Mouse (Mus musculus) lung, adult 2 months (tissue): Measurements from ENCODE around the gene Neurl1b. TPM values are rescaled to one million over a fixed set of nuclear protein-coding genes. Genes with fewer than 3 reads are reported as not detected.

Source experiments
- DNase-seq: peaks from one replicate; pipeline ENCODE4 v3.0.0; 2022
- H3K4me1 ChIP-seq: fragments of 200-500 bp; 2 replicates; pipeline ENCODE4 v1.6.1; 2011; ENCODE audit warnings: low read length; ENCODE audit not compliant: control insufficient read depth, insufficient read depth
- H3K4me3 ChIP-seq: fragments of 200-500 bp; replicated peaks from 2 replicates; pipeline ENCODE3; 2011; ENCODE audit warnings: low read depth, mild to moderate bottlenecking, control low read depth, low read length; ENCODE audit errors: extremely low read depth
- CTCF ChIP-seq: fragments of 200-500 bp; IDR thresholded peaks from 2 replicates; pipeline ENCODE4 v1.5.1; 2011; ENCODE audit warnings: mild to moderate bottlenecking, low read length, control low read depth; ENCODE audit not compliant: insufficient read depth
- POLR2A ChIP-seq: fragments of 200-500 bp; IDR thresholded peaks from 2 replicates; pipeline ENCODE4 v1.6.1; 2011; ENCODE audit warnings: low read depth, mild to moderate bottlenecking, control low read depth, low read length, borderline replicate concordance; ENCODE audit errors: extremely low read depth
- WGBS: fragments of 180-500 bp; shearing (Covaris S2); methylation state at CpG from one replicate; pipeline ENCODE4 v1.1.7; 2018; 5-methylcytosine and 5-hydroxymethylcytosine counted together
- polyA plus RNA-seq: library from polyadenylated mRNA; depleted of rRNA; stranded (reverse); fragments of >200 nt; gene quantifications from 2 replicates; pipeline ENCODE4 v1.2.3, GENCODE M21; 2012; rRNA removed

Gene Neurl1b
- 14.5 and 38.8 TPM in 2 replicates for polyA plus RNA-seq

DNA sequence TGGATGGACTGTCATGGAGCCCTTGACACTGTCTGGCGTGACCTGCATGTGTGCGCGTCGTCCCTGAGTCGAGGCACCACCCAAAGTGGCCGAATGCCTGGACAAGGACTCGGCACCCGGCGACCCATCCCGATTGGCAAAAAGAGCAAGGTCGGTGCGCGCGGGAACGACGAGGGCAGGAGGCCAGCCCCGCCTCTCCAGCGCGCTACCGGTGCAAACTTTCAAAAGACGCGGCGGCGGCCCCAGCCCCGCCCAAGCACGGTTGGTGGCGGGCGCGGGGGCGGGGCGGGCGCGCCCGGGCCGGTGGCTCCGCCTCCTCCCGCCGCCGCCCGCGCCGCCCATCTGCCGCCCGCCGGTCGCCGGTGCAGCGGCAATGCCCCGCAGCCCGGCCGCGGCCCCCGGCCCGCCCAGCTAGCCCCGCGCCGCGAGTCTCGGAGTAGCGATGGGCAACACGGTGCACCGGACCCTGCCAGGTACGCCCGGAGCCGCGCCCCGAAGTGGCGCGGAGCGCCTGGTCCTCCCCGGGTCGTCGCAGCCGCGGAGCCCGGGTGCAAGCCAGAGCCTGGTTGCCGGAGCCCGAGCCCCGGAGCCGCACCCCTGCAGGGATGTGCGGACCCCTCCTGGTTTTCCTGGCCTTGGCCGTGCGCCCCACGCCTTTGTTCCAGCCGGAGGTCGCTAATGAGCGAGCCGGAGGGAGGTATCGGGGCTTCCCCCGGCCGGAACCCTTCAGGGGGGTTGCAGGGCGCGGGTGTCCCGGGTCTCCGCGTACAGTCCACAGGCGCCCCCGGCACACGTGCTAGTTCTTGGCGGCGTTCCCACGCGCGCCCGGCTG, at the start of gene Neurl1b:
TSS of gene Neurl1b (plus strand) at position 307 of the 832 bp plus-strand sequence.
- under 1% methylated on average over 100 of the region's 105 CpGs for WGBS
- no peak for TF ChIP-seq POLR2A
- TF ChIP-seq CTCF: no peak
- Histone ChIP-seq H3K4me3 (peak within 1 kb of the TSS; percentile 78), H3K4me1 (0 out of 2 replicates have a peak, but pooled peaks cover 2% of the 10 kb centered on the region)
- DNase-seq: peak; percentile 56

DNA sequence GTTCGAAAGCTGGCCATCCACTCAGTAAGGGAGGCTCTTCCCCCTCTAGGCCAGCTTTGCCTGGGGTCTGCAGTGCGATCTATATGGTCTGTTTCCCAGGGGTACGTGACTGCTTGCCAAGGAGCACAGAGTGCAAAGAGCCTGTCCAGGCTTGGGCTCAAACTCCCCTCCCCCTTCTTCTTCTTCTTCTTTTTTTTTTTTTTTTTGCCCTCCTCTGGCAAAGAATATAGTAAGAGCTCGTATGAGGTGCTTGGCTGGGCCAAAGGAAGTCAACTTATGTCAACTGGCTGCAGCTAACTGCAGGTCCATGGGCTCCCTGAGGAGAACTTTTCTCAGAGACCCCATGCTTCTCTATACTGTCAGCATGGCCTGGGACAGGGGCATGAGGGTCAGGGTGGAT, 47.8 kb upstream of the Neurl1b start:
- Histone ChIP-seq H3K4me3 (no peak overlapping the region), H3K4me1 (peaks cover 22% of the 10 kb centered on the region)
- TF ChIP-seq CTCF (no peak), POLR2A (no peak)
- 78% methylated on average over 4 of the region's 4 CpGs for WGBS
- no peak for DNase-seq

DNA sequence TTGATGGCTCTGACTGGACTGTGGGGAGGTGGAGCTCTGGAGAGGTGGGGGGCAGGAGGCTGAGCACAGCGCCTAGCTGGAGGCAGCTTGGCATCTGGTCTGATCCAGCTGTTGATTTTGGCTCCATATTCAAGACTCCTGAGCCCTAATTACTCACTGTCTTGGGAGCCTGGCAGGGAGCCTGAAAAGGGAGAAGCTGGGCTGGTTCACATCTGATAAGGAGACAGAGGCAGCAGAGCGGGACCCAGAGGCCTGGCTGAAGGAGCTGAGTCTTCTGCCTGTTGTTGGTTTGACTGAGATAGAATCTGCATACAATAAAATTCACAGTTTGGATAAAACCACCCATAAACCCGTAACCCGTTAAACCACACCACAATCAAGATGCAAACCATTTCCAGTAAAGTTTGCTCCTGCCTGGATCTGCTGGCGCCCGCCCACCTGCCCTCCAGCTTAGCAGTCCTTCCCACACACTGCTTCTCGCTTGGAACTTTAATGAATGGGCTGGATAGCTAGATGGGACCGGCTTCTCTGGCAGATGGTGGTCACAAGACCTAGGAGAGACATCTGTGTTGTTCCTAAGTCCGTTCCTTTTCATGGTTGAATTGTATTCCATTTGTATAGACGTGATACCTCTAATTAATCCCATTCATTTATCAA, 46.2 kb upstream of the Neurl1b start:
- no peak for TF ChIP-seq CTCF
- peaks cover 22% of the 10 kb centered on the region for H3K4me1 ChIP-seq
- no peak overlapping the region for H3K4me3 ChIP-seq
- WGBS: 48% methylated on average over 10 of the region's 10 CpGs
- peak; percentile 68 for DNase-seq

DNA sequence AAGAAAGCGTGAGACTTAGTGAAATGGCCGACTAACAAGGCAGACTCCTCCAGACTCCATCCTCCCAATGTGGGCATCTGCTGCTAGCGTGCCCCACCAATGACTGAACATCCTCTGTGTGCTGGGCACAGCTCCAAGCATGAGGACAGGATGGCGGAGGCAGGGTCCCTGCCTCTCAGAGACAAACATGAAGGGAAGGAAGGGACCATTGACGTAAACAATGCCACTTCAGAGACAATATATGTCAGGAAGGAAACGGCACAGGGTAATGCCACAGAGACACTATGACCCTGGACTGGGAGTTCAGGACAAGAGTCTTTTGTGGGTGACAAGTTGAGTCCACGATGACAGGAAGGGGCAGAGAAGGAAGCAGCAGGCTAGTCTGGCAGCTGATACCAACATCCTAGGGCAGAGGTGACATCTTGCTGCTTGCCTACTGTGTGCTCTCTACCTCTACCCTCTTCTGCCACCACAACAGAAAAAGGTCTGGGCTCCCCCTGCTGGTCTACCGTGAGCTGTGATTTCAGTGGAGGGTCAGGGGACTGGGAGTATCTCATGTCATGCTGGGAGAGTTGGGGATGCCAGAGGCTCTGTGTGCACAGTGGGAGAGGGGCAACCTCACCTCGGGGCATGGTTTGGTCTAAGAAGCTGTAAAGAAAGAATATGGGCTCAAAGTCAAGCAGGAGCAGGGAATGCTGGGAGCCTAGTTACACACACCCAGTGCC, 43.9 kb upstream of the Neurl1b start:
- peak; percentile 65 for TF ChIP-seq CTCF
- TF ChIP-seq POLR2A: peak; percentile 17; the same call in 1 of the 2 replicates
- 23% methylated on average over 9 of the region's 9 CpGs for WGBS
- peaks cover 22% of the 10 kb centered on the region for H3K4me1 ChIP-seq
- H3K4me3 ChIP-seq: no peak overlapping the region
- peak; percentile 55 for DNase-seq

DNA sequence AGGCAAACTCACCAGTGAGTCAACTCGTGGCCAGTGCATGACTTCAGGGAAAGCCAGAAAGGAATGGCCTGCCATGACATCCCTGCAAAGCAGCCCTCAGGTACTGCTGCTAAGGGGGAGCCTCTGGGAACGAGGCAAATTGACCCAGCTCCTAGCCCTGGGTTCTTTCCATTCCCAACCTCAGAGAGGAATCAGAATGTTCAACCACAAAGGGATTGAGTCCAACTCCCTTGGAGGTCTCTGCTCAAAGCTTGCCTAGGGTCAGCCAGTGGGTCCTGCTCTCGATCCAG, 43.4 kb upstream of the Neurl1b start:
- H3K4me3 ChIP-seq: no peak overlapping the region
- DNase-seq: no peak
- WGBS: 52% methylated on average over 3 of the region's 3 CpGs
- peaks cover 22% of the 10 kb centered on the region for H3K4me1 ChIP-seq
- TF ChIP-seq POLR2A: no peak
- TF ChIP-seq CTCF: no peak

DNA sequence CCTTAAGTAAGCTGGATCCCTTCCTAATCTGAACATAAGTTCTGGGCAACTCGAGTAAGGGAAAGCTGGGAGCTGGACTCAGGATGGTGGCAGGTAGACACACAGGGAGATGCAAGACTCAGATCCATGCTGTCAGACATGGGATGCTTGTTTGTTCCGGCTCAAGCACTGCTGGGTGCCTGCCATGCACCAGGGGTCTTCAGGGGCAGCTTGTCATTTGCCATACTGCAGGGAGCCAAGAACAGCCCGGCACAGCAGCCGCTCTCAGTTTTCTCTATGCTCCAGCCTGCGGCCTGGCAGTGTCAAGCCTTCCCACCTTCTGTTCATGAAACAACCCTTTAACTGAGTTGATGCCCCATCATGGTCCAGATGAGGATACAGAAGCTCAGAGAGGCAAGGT, 41.4 kb upstream of the Neurl1b start:
- 82% methylated on average over 5 of the region's 5 CpGs for WGBS
- DNase-seq: no peak
- TF ChIP-seq POLR2A (no peak), CTCF (no peak)
- no peak overlapping the region for H3K4me3 ChIP-seq
- peaks cover 20% of the 10 kb centered on the region for H3K4me1 ChIP-seq

DNA sequence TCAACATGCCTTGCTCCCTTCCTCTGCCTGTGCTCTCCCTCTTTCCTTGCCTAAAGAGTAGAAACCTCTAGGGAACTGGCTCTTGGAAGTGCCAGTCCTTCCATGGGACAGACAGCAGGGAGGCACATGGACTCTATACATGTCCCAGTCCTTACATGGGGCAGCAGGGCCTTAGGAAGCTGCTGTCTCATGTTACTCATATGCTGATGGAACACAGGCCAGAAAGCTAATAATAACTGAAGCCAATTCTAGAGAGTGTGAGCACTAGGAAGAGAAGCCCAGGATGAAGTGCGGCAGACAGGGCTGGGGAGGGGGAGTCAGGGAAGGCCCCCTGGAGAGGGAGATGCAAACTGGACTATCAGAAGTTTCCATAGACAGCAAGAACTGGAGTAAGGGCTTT, 38.2 kb upstream of the Neurl1b start:
- no peak for DNase-seq
- 78% methylated on average over 1 of the region's 1 CpGs for WGBS
- TF ChIP-seq CTCF: no peak
- no peak for TF ChIP-seq POLR2A

DNA sequence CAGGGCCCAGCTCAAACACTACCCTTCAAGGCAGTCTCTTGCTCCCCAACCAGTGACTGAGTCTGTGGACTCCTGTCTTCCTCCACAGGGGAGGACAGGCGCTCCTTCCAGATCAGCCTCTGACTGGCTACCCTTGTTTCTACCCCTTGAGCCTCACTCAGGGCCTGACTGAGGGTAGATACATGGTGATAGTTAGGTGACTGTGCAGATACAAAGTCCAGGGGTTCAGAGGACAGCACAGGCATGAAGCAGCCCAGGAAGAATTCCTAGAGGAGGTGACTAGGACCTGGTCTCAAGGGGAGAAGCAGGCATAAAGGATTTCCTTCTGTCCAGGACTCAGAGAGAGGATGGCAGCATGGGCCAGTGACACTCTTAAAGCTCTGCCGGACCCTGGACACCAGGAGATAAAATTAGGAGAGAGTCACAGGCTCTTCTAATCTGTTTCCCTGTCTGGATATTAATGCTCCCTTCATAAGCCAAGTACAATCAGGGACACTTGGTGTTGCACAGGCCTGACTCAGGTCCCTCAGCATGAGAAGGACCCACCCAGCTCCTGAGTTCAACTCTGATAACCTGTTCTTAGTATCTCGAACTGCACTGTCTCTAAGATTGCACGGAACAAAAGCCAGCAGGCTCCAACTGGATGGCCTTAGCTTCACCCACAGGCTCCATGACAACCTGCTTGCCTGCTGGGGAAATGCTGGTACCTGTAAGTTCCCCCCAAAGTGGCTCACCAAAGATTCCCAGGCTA, 37.5 kb upstream of the Neurl1b start:
- Histone ChIP-seq H3K4me3 (no peak overlapping the region), H3K4me1 (peaks cover 6% of the 10 kb centered on the region; the same call in 1 of the 2 replicates)
- DNase-seq: no peak
- TF ChIP-seq CTCF (no peak), POLR2A (no peak)
- WGBS: 92% methylated on average over 4 of the region's 4 CpGs

More for the DNA sequence above, 38.2 kb upstream of the Neurl1b start:
- H3K4me3 ChIP-seq: no peak overlapping the region
- H3K4me1 ChIP-seq: peaks cover 3% of the 10 kb centered on the region; the same call in 1 of the 2 replicates
